Mouse (Mus musculus) gastrocnemius, postnatal 25 days (tissue): ENCODE measurements around the gene Apod. TPM values are rescaled to one million over a fixed set of nuclear protein-coding genes. Genes with fewer than 3 reads are reported as not detected.

Source experiments
- DNase-seq: peaks from one replicate; pipeline ENCODE4 v3.0.0; 2022
- long read RNA-seq, 2 experiments: library from polyadenylated mRNA; stranded (forward); transcript quantifications; one replicate each; pipeline ENCODE4 v2.0.0; 2021
- total RNA-seq, 2 experiments: library from RNA; stranded (reverse); gene quantifications; 1 replicate in 1 of 2; 2 replicates in 1 of 2; pipeline ENCODE4 v1.2.3; 2021

The Apod gene
- total RNA-seq, result 10 to 100 TPM; 22.1 to 22.6 TPM
- long read RNA-seq, experiment 1, transcript Apod-203 (6 exons, 2,074 nt), result major isoform, 7 of 16 reads
- long read RNA-seq, experiment 1, partial matches to known transcripts, result 1 of 16 reads
- long read RNA-seq, experiment 1, other reads (novel, unspliced or antisense), result 5 of 16 reads
- long read RNA-seq, experiment 2, transcript Apod-203 (6 exons, 2,074 nt), result major isoform, 8 of 22 reads
- long read RNA-seq, experiment 2, partial matches to known transcripts, result 2 of 22 reads
- long read RNA-seq, experiment 2, other reads (novel, unspliced or antisense), result 4 of 22 reads

DNA sequence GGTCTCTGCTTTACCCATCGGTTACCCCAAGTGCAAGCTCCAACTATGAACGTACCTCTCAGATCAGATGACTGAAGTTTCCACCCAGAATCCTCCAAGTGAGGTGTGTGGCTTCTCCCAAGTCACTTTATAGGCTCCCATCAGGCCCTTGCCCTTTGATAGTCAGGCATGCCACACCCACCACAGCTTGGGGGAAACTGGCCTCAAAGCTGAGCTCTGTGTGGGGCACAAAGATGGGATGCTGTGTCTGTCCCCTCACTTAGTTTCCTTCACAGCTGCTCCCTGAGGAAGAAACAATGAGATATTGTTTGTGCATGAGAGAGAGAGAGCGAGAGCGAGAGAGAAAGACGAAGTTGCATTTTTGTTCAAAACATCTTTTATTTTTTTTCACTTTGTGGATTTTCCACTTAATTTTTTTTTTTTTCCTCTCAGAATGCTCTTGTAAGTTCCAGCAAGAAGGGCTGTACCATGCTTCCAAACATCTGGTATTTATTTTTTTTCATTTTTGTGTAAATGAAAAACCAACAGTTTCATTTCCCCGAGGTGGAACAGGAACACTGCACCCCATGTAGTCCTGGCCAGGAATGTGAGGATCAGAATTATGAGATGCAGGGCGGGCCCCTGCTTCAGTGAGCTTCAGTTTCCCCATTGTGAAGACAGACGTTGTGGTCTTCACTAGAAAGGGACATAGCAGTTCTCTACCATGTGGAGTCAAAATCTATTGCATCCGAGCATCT lies at the start of gene Apod:
Gene Apod, minus strand, starts transcription at position 312 of the 737 bp plus-strand sequence.
- peak; percentile 27 for DNase-seq

DNA sequence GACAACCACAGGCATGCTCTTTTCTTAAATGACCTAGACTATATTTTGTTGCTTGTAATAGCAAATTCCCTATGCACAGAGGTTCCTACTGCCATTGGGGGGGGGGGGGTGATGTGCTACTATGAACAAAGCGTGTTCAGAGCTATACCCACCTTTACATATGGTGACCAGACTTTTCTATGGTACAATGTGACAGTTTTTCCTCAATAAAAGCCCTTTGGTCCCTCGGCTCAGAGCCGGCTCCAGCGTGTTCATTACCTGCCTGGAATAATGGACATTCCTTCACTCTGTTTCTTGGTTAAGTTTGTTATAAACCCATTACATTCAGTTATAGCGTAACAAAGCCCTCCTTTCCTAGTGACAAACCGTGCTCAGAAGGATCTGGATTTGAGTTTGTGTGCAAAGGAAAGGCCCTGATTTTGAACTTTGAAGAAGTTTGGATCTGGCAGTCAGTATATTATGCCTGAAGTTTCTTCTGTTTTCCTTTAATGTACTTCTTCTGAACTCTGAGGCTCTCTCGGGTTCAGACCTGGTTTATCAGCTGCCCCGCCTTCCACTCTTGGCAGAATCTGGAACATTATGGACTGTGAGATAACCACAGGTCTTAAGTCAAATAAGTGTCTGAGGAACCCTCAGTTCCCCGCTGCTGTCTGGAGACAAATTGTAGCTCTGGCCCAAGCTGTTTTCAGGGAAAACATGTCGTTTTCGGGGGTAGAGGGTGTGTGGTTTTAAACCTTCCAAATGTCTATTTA lies 49.3 kb upstream of the Apod start:
- DNase-seq, result no peak

DNA sequence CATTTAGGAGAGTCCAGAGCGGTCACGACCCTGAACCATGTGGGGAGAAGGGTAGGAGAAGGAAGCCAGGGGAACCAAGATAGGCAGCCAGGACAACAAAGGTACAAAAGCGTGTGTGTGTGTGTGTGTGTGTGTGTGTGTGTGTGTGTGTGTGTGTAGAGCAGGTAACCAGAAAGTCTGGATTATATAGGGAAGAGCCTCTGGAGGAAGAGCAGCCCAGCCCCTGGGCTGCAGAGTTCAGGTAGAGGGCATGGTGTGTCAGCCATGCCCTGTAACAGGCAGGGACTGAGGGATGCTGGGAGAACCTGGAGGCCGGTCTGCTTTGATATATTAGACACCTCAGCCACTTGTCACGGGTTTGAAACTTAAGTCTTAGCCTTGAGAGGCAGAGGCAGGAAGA lies 44.9 kb upstream of the Apod start:
- no peak for DNase-seq

DNA sequence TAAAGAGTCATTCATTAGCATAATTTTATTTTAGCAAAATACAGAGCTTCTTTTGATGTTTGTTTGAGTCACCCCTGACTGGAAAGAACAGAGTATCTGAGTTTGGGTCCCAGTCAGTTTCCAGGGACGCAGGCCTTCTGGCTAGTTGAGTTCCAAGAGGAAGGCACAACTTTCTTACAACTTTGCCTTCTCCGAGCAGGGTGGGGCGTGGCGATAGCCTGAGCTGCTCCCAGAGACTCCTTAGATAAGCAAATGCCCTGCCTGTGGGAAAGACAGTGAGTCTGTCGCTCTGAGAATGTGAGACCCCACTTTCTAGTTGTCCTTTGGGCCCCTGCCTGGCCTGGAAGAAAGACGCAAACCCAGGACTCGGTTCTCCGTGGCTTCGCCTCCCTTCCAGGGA lies 44.4 kb upstream of the Apod start:
- no peak for DNase-seq

DNA sequence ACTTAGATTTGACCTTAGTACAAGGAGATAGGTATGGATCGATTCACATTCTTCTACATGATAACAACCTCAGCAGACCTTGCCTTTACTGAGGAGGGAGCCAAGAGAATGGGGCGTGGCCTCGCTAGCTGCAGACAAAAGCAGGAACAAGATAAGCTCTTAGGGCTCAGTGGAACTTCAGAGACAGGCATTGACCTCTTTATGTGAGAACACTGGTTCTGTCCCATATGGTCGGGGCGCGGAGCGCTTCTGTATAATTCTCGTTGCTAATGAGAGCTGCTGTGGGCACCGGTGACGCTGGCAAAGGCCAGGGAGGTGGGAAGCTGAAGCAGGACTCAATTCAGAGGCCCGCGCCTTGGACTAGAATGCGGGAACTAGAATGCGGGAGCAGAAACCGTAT lies 44.0 kb upstream of the Apod start:
- no peak for DNase-seq

DNA sequence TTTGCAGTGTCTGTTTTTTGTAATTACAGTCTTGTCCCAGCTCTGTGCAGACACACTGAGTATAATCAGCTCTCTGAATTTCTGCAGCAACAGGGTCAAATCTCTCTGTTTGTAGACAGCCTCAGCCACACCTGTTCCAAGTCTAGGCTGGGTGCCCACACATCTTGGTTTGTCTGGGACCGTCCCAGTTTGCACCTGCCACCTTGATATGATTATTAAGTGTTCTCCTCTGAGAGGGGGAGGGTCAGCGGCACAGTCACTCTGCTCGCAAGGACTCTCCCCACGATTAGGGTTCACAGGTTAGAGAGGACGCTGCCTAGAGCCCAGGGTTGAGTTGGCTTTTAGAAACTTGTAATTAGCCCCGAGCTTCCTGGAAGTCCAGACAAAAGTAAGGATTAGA lies 41.3 kb upstream of the Apod start:
- DNase-seq, result no peak

DNA sequence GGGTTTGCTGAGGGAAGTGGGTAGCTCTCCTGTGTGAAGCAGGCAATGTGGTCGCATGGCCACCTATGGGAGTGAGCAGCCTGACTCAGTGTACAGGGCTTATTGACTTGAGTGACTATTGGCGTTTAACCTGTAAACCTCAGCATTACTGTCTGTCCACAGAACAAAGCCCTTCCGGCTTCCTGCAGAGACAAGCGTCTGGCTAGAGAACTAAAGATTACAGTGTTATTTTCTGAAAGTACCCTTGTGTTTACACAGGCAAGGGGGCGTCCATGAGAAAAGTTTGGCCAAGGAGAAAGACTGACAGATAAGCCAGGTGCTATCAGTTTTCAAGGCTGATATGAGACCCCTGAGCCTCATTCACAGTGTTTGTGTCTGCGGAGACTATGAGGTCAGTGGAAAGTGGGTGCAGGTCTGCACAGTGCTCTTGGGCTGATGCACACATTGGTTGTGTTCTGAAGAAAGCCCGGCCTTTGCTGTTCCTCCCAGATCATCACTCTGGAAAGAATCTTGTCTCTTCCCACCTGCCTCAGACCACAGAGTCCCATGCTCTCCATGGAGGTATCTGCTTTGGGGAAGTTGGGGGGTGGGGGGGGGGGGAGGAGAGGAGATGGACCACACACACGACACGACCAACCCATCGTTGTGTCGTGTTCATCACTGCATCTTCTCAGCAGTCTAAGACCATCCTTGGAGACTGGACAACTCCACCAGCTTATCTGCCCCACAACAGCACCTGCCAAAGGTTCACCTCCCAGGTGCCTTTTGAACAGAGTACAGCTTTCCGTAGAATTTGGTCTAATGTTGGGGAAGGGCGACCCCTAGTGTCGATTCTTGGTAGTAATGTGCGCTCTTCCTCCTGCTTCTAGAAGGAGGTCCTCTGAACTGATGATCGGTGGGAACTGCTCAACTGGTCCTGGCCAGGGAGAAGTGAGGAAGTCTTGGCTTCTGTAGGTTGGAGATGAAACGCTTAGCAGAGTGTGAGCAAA lies 40.0 kb upstream of the Apod start:
- peak; percentile 43 for DNase-seq

DNA sequence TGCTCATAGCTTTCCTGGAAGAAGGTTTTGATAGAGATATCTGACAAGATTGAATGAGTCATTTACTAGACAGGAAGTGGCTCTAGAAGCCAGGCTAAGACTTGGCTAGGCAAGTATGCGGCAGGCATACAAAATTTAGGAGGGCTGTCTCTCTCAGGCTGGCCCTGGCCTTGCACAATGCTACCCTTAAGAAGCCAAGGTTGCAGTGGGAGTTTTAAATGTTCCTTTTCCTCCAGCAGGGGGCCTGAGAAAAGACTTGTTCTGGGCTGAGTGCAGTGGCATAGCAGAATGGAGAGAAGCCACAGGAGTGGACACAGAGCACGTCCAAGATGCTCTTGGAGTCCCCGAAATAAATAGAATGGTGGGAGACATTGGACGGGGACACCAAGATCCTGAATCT lies 38.4 kb upstream of the Apod start:
- DNase-seq, result no peak

DNA sequence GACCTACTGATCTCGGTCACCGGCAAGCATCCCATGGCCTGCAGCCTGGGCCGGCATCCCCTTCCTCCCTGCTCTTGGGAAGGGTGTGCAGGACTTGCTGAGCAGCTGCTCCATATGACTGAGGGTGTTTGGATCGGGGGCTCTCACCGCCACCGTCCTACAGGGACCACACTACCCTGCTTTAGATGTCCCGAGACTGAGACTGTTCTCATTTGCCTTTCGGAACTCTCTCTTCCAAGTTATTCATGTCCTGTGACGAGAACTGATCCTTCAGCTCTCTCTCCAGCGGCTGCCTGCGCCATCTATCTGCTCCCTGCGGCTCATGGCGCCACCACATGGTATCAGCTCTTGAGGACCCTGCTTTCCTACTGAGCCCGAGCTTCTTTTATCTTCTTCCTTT lies 33.0 kb upstream of the Apod start:
- peak; percentile 68 for DNase-seq

DNA sequence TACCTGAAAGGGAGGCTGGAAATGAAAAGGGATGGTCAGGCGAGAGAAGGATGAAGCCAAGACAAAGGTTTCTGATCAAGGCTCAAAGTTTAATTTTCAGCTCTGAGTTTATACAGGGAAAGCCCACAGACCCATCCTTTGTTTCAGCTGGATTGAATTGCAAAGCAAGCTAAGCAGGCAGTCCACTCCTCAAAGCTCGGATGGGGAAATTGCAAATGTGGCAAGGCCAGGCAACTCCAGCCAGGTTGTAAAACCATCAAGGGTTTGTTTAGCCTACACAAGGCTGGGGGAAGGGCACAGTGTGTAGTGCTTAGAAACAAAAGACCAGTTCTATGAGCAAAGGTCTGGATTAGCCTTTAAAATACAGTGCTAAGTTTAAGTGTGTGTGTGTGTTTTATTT lies 28.4 kb upstream of the Apod start:
- DNase-seq, result no peak

DNA sequence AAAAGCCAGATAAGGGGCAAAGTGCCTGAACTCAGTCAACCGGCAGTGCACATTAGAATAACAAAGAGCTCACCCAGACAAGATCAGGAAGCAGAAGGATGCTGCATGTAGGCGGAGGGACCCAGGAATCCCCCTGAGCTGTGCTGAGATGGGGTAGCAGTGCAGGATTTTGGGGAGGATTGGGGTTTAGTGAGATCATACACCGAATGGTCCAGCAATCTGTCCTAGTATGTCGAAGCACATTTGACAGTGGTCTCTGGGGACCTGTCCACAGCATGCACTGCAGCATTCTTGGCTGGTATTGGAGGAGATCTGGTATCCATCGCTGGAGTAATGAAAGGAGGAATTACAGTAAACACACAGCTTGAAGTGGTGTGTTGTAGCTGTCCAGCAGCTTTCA lies 27.9 kb upstream of the Apod start:
- no peak for DNase-seq

DNA sequence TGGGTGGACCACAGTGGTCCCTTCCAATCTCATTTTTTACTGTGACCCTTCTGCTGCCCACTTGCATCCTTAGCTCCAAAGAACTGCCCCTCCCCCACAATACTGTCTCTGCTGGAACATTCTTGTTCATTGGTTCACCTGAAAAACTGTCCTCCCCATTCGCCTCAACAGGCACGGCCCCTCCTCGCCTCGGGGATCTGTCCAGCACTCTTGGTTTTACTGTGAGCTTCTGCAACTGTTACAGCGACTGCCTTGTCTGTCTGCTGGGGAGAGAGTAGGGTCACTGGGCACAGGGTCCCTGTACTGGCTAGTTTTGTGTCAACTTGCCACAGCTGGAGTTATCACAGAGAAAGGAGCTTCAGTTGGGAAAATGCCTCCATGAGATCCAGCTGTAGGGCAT lies 24.7 kb upstream of the Apod start:
- DNase-seq, result no peak

DNA sequence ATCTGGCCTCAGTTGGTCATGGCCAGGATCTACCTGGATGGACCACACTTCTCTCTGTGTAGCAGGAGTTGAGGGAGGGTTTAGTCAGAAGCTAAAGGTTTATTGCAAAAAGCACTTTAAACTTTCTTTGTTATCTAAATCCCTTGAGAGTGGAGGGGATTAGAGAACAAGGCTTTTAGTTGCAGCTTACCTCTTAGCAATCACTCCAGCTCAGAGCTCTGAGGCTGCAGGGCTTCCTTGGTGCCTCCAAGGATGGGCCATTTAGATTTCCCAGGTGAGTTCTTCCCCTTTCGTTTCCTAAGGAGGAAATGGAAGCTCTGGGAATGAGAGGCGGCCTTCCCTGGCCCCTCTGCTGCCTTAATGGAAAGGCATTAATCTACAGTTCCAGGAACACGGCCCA lies 23.3 kb upstream of the Apod start:
- DNase-seq, result no peak

DNA sequence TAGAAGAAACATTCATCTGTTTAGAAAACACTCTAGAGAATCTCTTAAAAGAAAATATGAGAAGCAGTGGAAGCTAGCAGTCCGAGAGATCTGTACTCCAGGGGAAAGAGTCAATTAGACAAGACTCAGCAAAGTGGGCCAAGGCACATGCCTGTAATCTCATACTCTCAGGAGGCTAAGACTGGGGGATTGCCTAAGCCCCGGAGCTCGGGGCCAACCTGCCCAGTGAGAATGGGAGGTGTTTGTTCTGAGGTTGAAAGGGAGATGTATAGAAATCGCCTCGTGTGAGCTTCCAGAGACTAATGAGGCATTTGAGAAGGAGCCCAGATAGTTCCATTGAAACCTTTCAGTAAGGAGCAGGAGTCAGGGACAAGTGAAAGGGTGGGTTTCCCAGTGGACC lies 20.2 kb upstream of the Apod start:
- DNase-seq, result peak; percentile 37

DNA sequence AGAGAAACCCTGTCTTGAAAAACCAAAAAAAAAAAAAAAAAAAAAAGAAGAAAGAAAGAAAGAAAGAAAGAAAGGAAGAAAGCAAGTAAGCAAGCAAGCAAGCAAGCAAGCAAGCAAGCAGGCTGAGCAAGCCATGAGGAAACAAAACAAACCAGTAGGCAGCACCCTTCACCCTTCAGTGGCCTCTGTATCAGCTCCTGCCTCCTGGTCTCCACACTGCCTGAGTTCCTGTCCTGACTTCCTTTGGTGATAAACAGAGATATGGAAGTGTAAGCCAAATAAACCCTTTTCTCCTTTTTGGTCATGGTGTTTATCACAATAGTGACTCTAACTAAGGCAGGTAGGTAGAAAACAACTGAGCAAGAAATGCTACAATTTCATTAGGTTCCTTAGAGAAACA lies 18.0 kb upstream of the Apod start:
- no peak for DNase-seq

DNA sequence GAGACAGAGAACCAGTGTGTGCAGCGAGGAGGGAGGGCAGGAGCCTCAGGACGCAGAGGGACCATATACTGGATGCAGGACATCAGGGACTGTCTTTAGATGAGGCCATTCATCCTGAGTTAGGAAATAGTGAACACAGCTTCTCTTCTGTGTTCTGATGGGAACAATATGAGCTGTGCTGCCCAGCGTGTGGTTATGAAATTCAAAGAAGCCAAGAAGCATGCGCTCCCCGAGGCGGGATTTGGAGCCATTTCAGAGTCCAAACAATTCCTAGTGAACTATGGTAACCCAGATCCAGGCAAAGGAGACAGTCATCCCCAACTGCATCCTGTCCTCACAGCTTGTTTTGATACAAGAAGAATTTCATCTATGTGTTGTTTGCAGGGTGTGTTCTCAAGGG lies 16.4 kb upstream of the Apod start:
- DNase-seq, result peak; percentile 59

DNA sequence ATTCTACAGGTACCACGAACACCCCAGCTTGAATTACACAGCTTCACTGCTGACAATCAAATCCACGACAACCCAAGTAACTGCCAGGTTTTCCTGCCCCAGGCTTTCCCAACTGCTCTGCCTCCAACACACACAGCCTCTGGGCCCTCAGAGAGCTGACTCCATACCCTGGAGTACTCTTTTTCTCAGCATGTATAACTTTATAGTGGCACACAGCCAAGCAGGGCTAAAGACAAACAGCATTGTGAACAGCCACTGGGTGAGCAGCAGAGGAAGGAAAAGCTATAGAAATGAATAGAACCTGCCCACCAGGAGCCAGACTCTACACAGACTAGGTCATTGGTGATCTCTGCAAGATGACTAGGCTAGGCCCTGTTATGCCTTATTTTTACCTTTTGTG lies 15.1 kb upstream of the Apod start:
- no peak for DNase-seq

DNA sequence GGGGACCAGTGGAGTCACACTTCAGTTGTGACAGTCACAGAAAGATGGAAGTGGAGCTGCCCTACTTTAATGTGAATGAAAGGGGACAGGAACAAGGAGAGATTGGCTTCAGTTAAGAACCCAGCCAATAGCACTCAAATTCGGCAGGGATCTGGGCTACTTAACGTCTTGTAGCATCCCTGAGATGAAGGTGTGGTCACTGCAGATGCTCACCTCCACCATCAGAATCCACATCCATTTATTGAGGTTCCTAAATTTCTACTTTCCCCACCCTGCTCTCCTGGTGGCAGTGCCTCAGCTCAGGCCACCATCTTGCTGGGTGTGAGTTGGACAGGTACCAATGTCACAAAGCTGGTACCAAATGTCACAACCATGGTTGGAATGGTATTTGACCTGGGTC lies 13.3 kb upstream of the Apod start:
- no peak for DNase-seq

DNA sequence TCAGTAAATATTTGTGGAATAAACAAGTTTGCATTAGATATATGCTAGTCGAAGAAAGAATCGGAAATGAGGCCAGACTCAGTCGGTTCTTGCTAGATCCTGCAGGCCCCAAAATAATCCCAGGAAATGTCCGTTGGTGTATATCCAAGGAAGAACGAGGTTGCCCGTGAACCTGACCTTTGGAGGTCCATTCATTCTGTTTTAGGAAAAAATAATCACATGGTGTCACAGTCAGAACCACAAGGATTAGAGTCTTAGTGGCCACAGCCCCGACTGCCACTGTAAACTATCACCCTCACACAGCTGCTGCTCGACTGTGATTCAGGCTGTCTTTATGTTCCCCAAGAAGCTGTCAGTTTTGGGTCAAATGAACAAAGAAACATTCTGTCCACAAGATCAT lies 12.8 kb upstream of the Apod start:
- DNase-seq, result no peak

DNA sequence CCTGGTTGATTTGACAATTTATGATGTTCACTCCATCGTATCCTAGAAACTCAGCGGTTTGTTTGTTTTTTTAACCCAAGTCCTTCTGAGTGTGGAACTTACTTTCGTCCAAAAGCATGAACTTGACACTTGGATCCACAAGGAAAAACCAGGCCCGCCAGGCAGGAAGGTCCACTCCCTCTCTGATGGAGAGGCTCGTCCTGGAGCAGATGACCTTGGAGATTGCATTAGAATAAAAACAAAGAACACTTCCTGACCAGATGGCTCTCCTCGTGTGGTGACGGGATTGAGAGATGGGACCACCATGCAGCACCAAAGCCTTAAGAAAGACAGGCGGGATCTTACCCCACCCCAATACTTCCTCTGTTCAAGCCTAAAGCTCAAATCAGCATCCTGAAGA lies 12.1 kb upstream of the Apod start:
- DNase-seq, result peak; percentile 31

DNA sequence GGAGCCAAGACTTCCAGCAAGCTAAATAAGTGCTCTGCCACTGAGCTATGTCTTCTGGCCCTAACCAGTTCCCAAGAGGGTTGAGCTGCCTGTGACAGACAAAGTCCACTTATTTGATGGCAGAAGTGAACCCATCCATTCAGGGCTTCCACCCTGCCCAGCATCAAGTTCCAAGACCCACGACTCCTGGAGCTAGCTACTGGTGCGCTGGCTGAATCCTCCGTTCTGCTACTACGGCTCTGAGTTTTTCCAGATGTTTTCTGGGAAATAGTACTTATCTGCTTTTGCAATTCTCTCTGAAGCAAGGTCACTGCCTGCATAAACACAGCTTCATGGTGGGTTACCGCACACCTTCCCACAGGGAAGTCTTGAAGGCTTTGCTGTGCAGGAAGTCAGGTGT lies 11.4 kb upstream of the Apod start:
- DNase-seq, result peak; percentile 47

DNA sequence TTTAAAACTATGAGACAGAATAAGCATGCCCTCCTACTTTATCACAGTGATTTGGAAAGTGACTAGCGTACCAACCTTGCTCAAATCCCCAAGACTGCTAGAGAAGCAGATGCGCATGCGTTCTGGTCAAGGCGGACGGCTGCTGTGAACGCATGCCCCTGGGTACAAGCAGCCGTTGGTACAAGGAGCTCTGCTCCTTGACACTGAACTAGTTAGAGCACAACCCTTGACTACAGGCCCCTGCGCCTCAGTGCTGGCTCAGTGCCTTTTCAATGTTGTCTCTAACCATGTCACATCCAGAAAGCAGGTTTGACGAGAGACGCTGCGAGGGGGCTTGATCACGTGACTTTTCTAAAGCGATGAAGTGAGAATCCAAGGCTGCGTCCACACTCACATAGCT lies 10.5 kb upstream of the Apod start:
- DNase-seq, result no peak
